Mouse (Mus musculus): ENCODE data around the gene Slc16a5.

GRCm38 (mm10) chr11:115462243-115462891, at the start of gene Slc16a5:
- TF ChIP-seq CTCF (IDR thresholded peaks at IDR 0.05; ENCODE audit: insufficient read depth, low read depth, low read length) (no peak), POLR2A (IDR thresholded peaks at IDR 0.05; ENCODE audit: insufficient read depth, low read depth, low read length) (no peak)
